Mouse (Mus musculus): ENCODE data around the gene Ptprh. TPM values are rescaled to one million over a fixed set of nuclear protein-coding genes. Genes with fewer than 3 reads are reported as not detected.

Ptprh gene
- total RNA-seq, 2 experiments from 2014 or later: not detected

GRCm38 (mm10) chr7:4507220-4507619 is 96.6 kb downstream of the Ptprh start:
- no peak for ATAC-seq (replicated peaks; ENCODE audit: low FRiP score, low TSS enrichment, poor library complexity, severe bottlenecking)

GRCm38 (mm10) chr7:4504646-4505435 is 99.0 kb downstream of the Ptprh start:
- no peak for ATAC-seq (replicated peaks; ENCODE audit: low FRiP score, low TSS enrichment, poor library complexity, severe bottlenecking)

- no peak for ATAC-seq (replicated peaks; ENCODE audit: low FRiP score, low TSS enrichment, poor library complexity, severe bottlenecking)
Observed at GRCm38 (mm10) chr7:4503858-4504257, 100.0 kb downstream of the Ptprh start.

GRCm38 (mm10) chr7:4503100-4503499 is 100.7 kb downstream of the Ptprh start:
- ATAC-seq (replicated peaks; ENCODE audit: low FRiP score, low TSS enrichment, poor library complexity, severe bottlenecking): no peak

GRCm38 (mm10) chr7:4502421-4503090 is 101.3 kb downstream of the Ptprh start:
- ATAC-seq (replicated peaks; ENCODE audit: low FRiP score, low TSS enrichment, poor library complexity, severe bottlenecking): no peak

- peak; percentile 83 for ATAC-seq (replicated peaks; ENCODE audit: low FRiP score, low TSS enrichment, poor library complexity, severe bottlenecking)
Observed at GRCm38 (mm10) chr7:4501558-4502397, 102.1 kb downstream of the Ptprh start, which contains the start of gene Ppp1r12c. Gene Ppp1r12c, minus strand, starts transcription at chr7:4501680.

GRCm38 (mm10) chr7:4500892-4501471 is 102.9 kb downstream of the Ptprh start:
- peak; percentile 37 for ATAC-seq (replicated peaks; ENCODE audit: low FRiP score, low TSS enrichment, poor library complexity, severe bottlenecking)

GRCm38 (mm10) chr7:4499034-4499433 is 104.8 kb downstream of the Ptprh start:
- no peak for ATAC-seq (replicated peaks; ENCODE audit: low FRiP score, low TSS enrichment, poor library complexity, severe bottlenecking)

Other genes starting within 250 kb of the Ptprh start
- gene Gp6, start 206.3 kb downstream of the Ptprh start, total RNA-seq (2014; fragmentation: Nextera tagmentation): not detected in 2 replicates
- 0.28 and 0.57 TPM in 2 replicates for gene Gp6, start 206.3 kb downstream of the Ptprh start, total RNA-seq (2017)
- 8.3 and 13.6 TPM in 2 replicates for gene Rdh13, start 158.4 kb downstream of the Ptprh start, total RNA-seq (2014; fragmentation: Nextera tagmentation)
- 14.7 and 17.3 TPM in 2 replicates for gene Rdh13, start 158.4 kb downstream of the Ptprh start, total RNA-seq (2017)
- gene Eps8l1, start 143.4 kb downstream of the Ptprh start, total RNA-seq (2014; fragmentation: Nextera tagmentation): 4.8 and 6.7 TPM in 2 replicates
- 0.89 and 5.0 TPM in 2 replicates for gene Eps8l1, start 143.4 kb downstream of the Ptprh start, total RNA-seq (2017)
- gene Ppp1r12c, start 102.4 kb downstream of the Ptprh start, total RNA-seq (2014; fragmentation: Nextera tagmentation): 118 and 125 TPM in 2 replicates
- 85.0 and 96.2 TPM in 2 replicates for gene Ppp1r12c, start 102.4 kb downstream of the Ptprh start, total RNA-seq (2017)
- gene Tnnt1, start 87.7 kb downstream of the Ptprh start, total RNA-seq (2014; fragmentation: Nextera tagmentation): 1.4 TPM in 1 of 2 replicates, not detected in the other
- gene Tnnt1, start 87.7 kb downstream of the Ptprh start, total RNA-seq (2017): 0.95 and 3.0 TPM in 2 replicates
- gene Tnni3, start 79.8 kb downstream of the Ptprh start, total RNA-seq (2014; fragmentation: Nextera tagmentation): 2.1 and 10.2 TPM in 2 replicates
- 2.4 TPM in 1 of 2 replicates, not detected in the other for gene Tnni3, start 79.8 kb downstream of the Ptprh start, total RNA-seq (2017)
- 1.6 and 2.8 TPM in 2 replicates for gene Dnaaf3, start 71.6 kb downstream of the Ptprh start, total RNA-seq (2014; fragmentation: Nextera tagmentation)
- gene Dnaaf3, start 71.6 kb downstream of the Ptprh start, total RNA-seq (2017): 0.23 TPM in 1 of 2 replicates, not detected in the other
- 0.42 TPM in 1 of 2 replicates, not detected in the other for gene Syt5, start 56.5 kb downstream of the Ptprh start, total RNA-seq (2014; fragmentation: Nextera tagmentation)
- not detected in 2 replicates for gene Syt5, start 56.5 kb downstream of the Ptprh start, total RNA-seq (2017)
- gene Tmem86b, start 27.4 kb upstream of the Ptprh start, total RNA-seq (2014; fragmentation: Nextera tagmentation): 17.6 and 19.4 TPM in 2 replicates
- 7.7 and 15.6 TPM in 2 replicates for gene Tmem86b, start 27.4 kb upstream of the Ptprh start, total RNA-seq (2017)
- 81.4 and 118 TPM in 2 replicates for gene Ppp6r1, start 55.0 kb upstream of the Ptprh start, total RNA-seq (2014; fragmentation: Nextera tagmentation)
- 82.5 and 90.9 TPM in 2 replicates for gene Ppp6r1, start 55.0 kb upstream of the Ptprh start, total RNA-seq (2017)
- gene Hspbp1, start 81.0 kb upstream of the Ptprh start, total RNA-seq (2014; fragmentation: Nextera tagmentation): 69.0 and 77.0 TPM in 2 replicates
- 44.9 and 47.4 TPM in 2 replicates for gene Hspbp1, start 81.0 kb upstream of the Ptprh start, total RNA-seq (2017)
- not detected in 2 replicates for gene Brsk1, start 86.6 kb upstream of the Ptprh start, total RNA-seq (2014; fragmentation: Nextera tagmentation)
- not detected in 2 replicates for gene Brsk1, start 86.6 kb upstream of the Ptprh start, total RNA-seq (2017)
- not detected in 2 replicates for gene Tmem150b, start 121.2 kb upstream of the Ptprh start, total RNA-seq (2014; fragmentation: Nextera tagmentation)
- gene Tmem150b, start 121.2 kb upstream of the Ptprh start, total RNA-seq (2017): 0.33 and 1.1 TPM in 2 replicates
- 75.8 and 96.3 TPM in 2 replicates for gene Kmt5c, start 136.1 kb upstream of the Ptprh start, total RNA-seq (2014; fragmentation: Nextera tagmentation)
- gene Kmt5c, start 136.1 kb upstream of the Ptprh start, total RNA-seq (2017): 25.6 and 52.4 TPM in 2 replicates
- 279 and 377 TPM in 2 replicates for gene Cox6b2, start 149.1 kb upstream of the Ptprh start, total RNA-seq (2014; fragmentation: Nextera tagmentation)
- gene Cox6b2, start 149.1 kb upstream of the Ptprh start, total RNA-seq (2017): 151 and 283 TPM in 2 replicates
- not detected in 2 replicates for gene Fam71e2, start 167.3 kb upstream of the Ptprh start, total RNA-seq (2014; fragmentation: Nextera tagmentation)
- not detected in 2 replicates for gene Fam71e2, start 167.3 kb upstream of the Ptprh start, total RNA-seq (2017)
- not detected in 2 replicates for gene Il11, start 178.8 kb upstream of the Ptprh start, total RNA-seq (2014; fragmentation: Nextera tagmentation)
- gene Il11, start 178.8 kb upstream of the Ptprh start, total RNA-seq (2017): 0.15 TPM in 1 of 2 replicates, not detected in the other
- gene Tmem190, start 178.9 kb upstream of the Ptprh start, total RNA-seq (2014; fragmentation: Nextera tagmentation): not detected in 2 replicates
- gene Tmem190, start 178.9 kb upstream of the Ptprh start, total RNA-seq (2017): not detected in 2 replicates
- 15.1 and 17.8 TPM in 2 replicates for gene Tmem238, start 185.6 kb upstream of the Ptprh start, total RNA-seq (2014; fragmentation: Nextera tagmentation)
- gene Tmem238, start 185.6 kb upstream of the Ptprh start, total RNA-seq (2017): 21.3 and 26.1 TPM in 2 replicates
- gene Rpl28, start 188.8 kb upstream of the Ptprh start, total RNA-seq (2014; fragmentation: Nextera tagmentation): 3,204 and 3,219 TPM in 2 replicates
- 676 and 1,069 TPM in 2 replicates for gene Rpl28, start 188.8 kb upstream of the Ptprh start, total RNA-seq (2017)
- gene Ube2s, start 208.5 kb upstream of the Ptprh start, total RNA-seq (2014; fragmentation: Nextera tagmentation): 291 and 381 TPM in 2 replicates
- gene Ube2s, start 208.5 kb upstream of the Ptprh start, total RNA-seq (2017): 146 and 204 TPM in 2 replicates
- 0.31 TPM in 1 of 2 replicates, not detected in the other for gene Shisa7, start 240.7 kb upstream of the Ptprh start, total RNA-seq (2014; fragmentation: Nextera tagmentation)
- not detected in 2 replicates for gene Shisa7, start 240.7 kb upstream of the Ptprh start, total RNA-seq (2017)

Measured in megakaryocyte-erythroid progenitor cell, adult 5-6 weeks (primary cell).